Mouse (Mus musculus) stomach, postnatal 0 days (tissue): ENCODE measurements around the gene Tapbp.
A peak's percentile ranks its signal among the peaks of the same experiment; 100 is the strongest.

Experiments
- CTCF ChIP-seq: IDR thresholded peaks from 2 replicates; pipeline ENCODE4 v1.5.1; 2016; ENCODE audit warnings: antibody characterized with exemption, low read depth, mild to moderate bottlenecking, moderate library complexity
- EP300 ChIP-seq: optimal IDR thresholded peaks from 2 replicates; pipeline ENCODE3; 2016; ENCODE audit warnings: antibody characterized with exemption

- peak; percentile 47 for TF ChIP-seq CTCF
- no peak for TF ChIP-seq EP300
Measured at GRCm38 (mm10) chr17:33925406-33926116, 9.9 kb downstream of the Tapbp start.
